Mouse (Mus musculus) cerebellum, adult 2 months (tissue): ENCODE measurements around the gene Ppp4r1. TPM values are rescaled to one million over a fixed set of nuclear protein-coding genes. Genes with fewer than 3 reads are reported as not detected.

Experiments
- DNase-seq, 2 experiments: peaks; one replicate each; pipeline ENCODE4 v3.0.0; 2021
- H3K27ac ChIP-seq: fragments of 200-500 bp; 2 replicates; pipeline ENCODE4 v1.5.1; 2012; ENCODE audit warnings: low read length, control low read depth, inconsistent platforms; ENCODE audit not compliant: insufficient read depth
- H3K27me3 ChIP-seq: fragments of 200-500 bp; 2 replicates; pipeline ENCODE4 v1.6.1; 2012; ENCODE audit warnings: inconsistent platforms, mild to moderate bottlenecking, low read length, moderate library complexity; ENCODE audit not compliant: control insufficient read depth, insufficient read depth
- H3K4me1 ChIP-seq: fragments of 200-500 bp; 2 replicates; pipeline ENCODE4 v1.6.1; 2011; ENCODE audit warnings: low read length; ENCODE audit not compliant: control insufficient read depth, insufficient read depth
- H3K4me3 ChIP-seq: fragments of 200-500 bp; replicated peaks from 2 replicates; pipeline ENCODE3; 2011; ENCODE audit warnings: mild to moderate bottlenecking, low read depth, low read length, control low read depth; ENCODE audit not compliant: insufficient read depth
- CTCF ChIP-seq: fragments of 200-500 bp; IDR thresholded peaks from 2 replicates; pipeline ENCODE4 v1.5.1; 2011; ENCODE audit warnings: low read depth, mild to moderate bottlenecking, control low read depth, low read length, moderate library complexity, borderline replicate concordance; ENCODE audit not compliant: insufficient read depth
- POLR2A ChIP-seq: fragments of 200-500 bp; IDR thresholded peaks from 2 replicates; pipeline ENCODE4 v1.6.1; 2011; ENCODE audit warnings: low read length, control low read depth, borderline replicate concordance; ENCODE audit not compliant: insufficient read depth
- WGBS: fragments of 180-500 bp; shearing (Covaris S2); methylation state at CpG from one replicate; pipeline ENCODE4 v1.1.7; 2018; 5-methylcytosine and 5-hydroxymethylcytosine counted together
- polyA plus RNA-seq: library from polyadenylated mRNA; depleted of rRNA; stranded (reverse); fragments of >200 nt; gene quantifications from 2 replicates; pipeline ENCODE4 v1.2.3, GENCODE M21; 2012

The Ppp4r1 gene
- polyA plus RNA-seq, 1 experiment, result 72.9 TPM

- DNase-seq, result no peak
- Histone ChIP-seq H3K27me3 (no peaks in the 10 kb centered on the region), H3K27ac (no peak overlapping the region), H3K4me3 (no peak overlapping the region), H3K4me1 (peaks cover 1% of the 10 kb centered on the region)
- TF ChIP-seq POLR2A (no peak), CTCF (no peak)
- WGBS, result 57% methylated on average over 4 of the region's 4 CpGs
Observed at GRCm38 (mm10) chr17:65798446-65798845, 16.1 kb downstream of the Ppp4r1 start.

GRCm38 (mm10) chr17:65799353-65799752 is 17.0 kb downstream of the Ppp4r1 start:
- no peak for DNase-seq
- Histone ChIP-seq H3K4me3 (no peak overlapping the region), H3K27ac (no peak overlapping the region), H3K27me3 (no peaks in the 10 kb centered on the region), H3K4me1 (no peaks in the 10 kb centered on the region; the same call in 1 of the 2 replicates)
- TF ChIP-seq CTCF (no peak), POLR2A (no peak)
- 97% methylated on average over 1 of the region's 1 CpGs for WGBS

GRCm38 (mm10) chr17:65800451-65800850 is 18.1 kb downstream of the Ppp4r1 start:
- H3K27ac ChIP-seq, result no peak overlapping the region
- DNase-seq, result no peak
- no peak overlapping the region for H3K4me3 ChIP-seq
- 81% methylated on average over 6 of the region's 6 CpGs for WGBS
- no peaks in the 10 kb centered on the region for H3K27me3 ChIP-seq
- TF ChIP-seq CTCF (no peak), POLR2A (no peak)
- no peaks in the 10 kb centered on the region; the same call in 1 of the 2 replicates for H3K4me1 ChIP-seq

- no peak for DNase-seq
- Histone ChIP-seq H3K27ac (no peak overlapping the region), H3K27me3 (no peaks in the 10 kb centered on the region), H3K4me3 (no peak overlapping the region), H3K4me1 (no peaks in the 10 kb centered on the region; the same call in 1 of the 2 replicates)
- TF ChIP-seq CTCF, result no peak
- WGBS, result 79% methylated on average over 4 of the region's 4 CpGs
Observed at GRCm38 (mm10) chr17:65802026-65802425, 19.7 kb downstream of the Ppp4r1 start.

GRCm38 (mm10) chr17:65805966-65806365 is 23.6 kb downstream of the Ppp4r1 start:
- Histone ChIP-seq H3K4me1 (no peaks in the 10 kb centered on the region), H3K27ac (no peak overlapping the region), H3K27me3 (no peaks in the 10 kb centered on the region), H3K4me3 (no peak overlapping the region)
- DNase-seq, result no peak
- 56% methylated on average over 4 of the region's 4 CpGs for WGBS
- TF ChIP-seq POLR2A (no peak), CTCF (no peak)

GRCm38 (mm10) chr17:65806416-65806815 is 24.0 kb downstream of the Ppp4r1 start:
- Histone ChIP-seq H3K4me3 (no peak overlapping the region), H3K27ac (no peak overlapping the region), H3K4me1 (no peaks in the 10 kb centered on the region), H3K27me3 (no peaks in the 10 kb centered on the region)
- TF ChIP-seq POLR2A (no peak), CTCF (no peak)
- DNase-seq, result no peak
- 82% methylated on average over 2 of the region's 2 CpGs for WGBS

- no peak overlapping the region for H3K4me3 ChIP-seq
- WGBS, result 84% methylated on average over 5 of the region's 5 CpGs
- TF ChIP-seq POLR2A (no peak), CTCF (no peak)
- no peak overlapping the region for H3K27ac ChIP-seq
- no peak for DNase-seq
- H3K4me1 ChIP-seq, result no peaks in the 10 kb centered on the region
- no peaks in the 10 kb centered on the region for H3K27me3 ChIP-seq
Observed at GRCm38 (mm10) chr17:65811032-65811431, 28.7 kb downstream of the Ppp4r1 start.

GRCm38 (mm10) chr17:65813763-65814162 is 31.4 kb downstream of the Ppp4r1 start:
- no peak for DNase-seq
- Histone ChIP-seq H3K27ac (no peak overlapping the region), H3K4me1 (no peaks in the 10 kb centered on the region), H3K4me3 (no peak overlapping the region), H3K27me3 (no peaks in the 10 kb centered on the region)
- TF ChIP-seq CTCF (no peak), POLR2A (no peak)
- WGBS, result 94% methylated on average over 8 of the region's 8 CpGs

- 69% methylated on average over 5 of the region's 5 CpGs for WGBS
- no peak for DNase-seq
- no peaks in the 10 kb centered on the region for H3K27me3 ChIP-seq
- TF ChIP-seq CTCF, result no peak
- TF ChIP-seq POLR2A, result no peak
- H3K4me3 ChIP-seq, result no peak overlapping the region
- peaks cover 7% of the 10 kb centered on the region for H3K4me1 ChIP-seq
- H3K27ac ChIP-seq, result no peak overlapping the region
Observed at GRCm38 (mm10) chr17:65820197-65820596, 37.8 kb downstream of the Ppp4r1 start.
